Mouse (Mus musculus) kidney, postnatal 4 days (tissue): Measurements from ENCODE around the gene Gpr162.

Experiments used
- DNase-seq, 2 experiments: peaks; one replicate each; pipeline ENCODE4 v3.0.0; 2021; ENCODE audit warnings: mixed read lengths in 2 of 2

Gene Gpr162

GRCm38 (mm10) chr6:124809775-124810538 is 53.8 kb downstream of the Gpr162 start:
- DNase-seq, result no peak

- DNase-seq, result peak; percentile 91 to 94
Measured at GRCm38 (mm10) chr6:124809052-124809774, 54.6 kb downstream of the Gpr162 start.
